Mouse (Mus musculus): Measurements from ENCODE around the gene Gm10964.

Gene Gm10964

GRCm38 (mm10) chr3:103739329-103739728 is at the start of gene Gm10964:
Gene Gm10964 (plus strand): TSS chr3:103739366.
- no peak for DNase-seq (ENCODE audit: low spot score in 2 of 2)

GRCm38 (mm10) chr3:103690506-103690905 is 48.7 kb upstream of the Gm10964 start:
- DNase-seq (ENCODE audit: low spot score in 2 of 2), result no peak

- no peak for DNase-seq (ENCODE audit: low spot score in 2 of 2)
These were observed 43.6 kb upstream of the Gm10964 start for GRCm38 (mm10) chr3:103695556-103695955.

GRCm38 (mm10) chr3:103696388-103696925 is 42.7 kb upstream of the Gm10964 start:
- DNase-seq (ENCODE audit: low spot score in 2 of 2), result no peak

GRCm38 (mm10) chr3:103704661-103705060 is 34.5 kb upstream of the Gm10964 start:
- DNase-seq (ENCODE audit: low spot score in 2 of 2), result no peak

GRCm38 (mm10) chr3:103705426-103705825 is 33.7 kb upstream of the Gm10964 start:
- no peak for DNase-seq (ENCODE audit: low spot score in 2 of 2)

- no peak for DNase-seq (ENCODE audit: low spot score in 2 of 2)
These were observed 29.6 kb upstream of the Gm10964 start for GRCm38 (mm10) chr3:103709470-103710040.

GRCm38 (mm10) chr3:103712196-103712595 is 27.0 kb upstream of the Gm10964 start:
- DNase-seq (ENCODE audit: low spot score in 2 of 2), result no peak

- no peak for DNase-seq (ENCODE audit: low spot score in 2 of 2)
These were observed 24.8 kb upstream of the Gm10964 start for GRCm38 (mm10) chr3:103714236-103714875.

GRCm38 (mm10) chr3:103714942-103715341 is 24.2 kb upstream of the Gm10964 start:
- no peak for DNase-seq (ENCODE audit: low spot score in 2 of 2)

GRCm38 (mm10) chr3:103715762-103716693 is 23.1 kb upstream of the Gm10964 start:
- no peak for DNase-seq (ENCODE audit: low spot score in 2 of 2)

GRCm38 (mm10) chr3:103716774-103717760 is 22.1 kb upstream of the Gm10964 start:
- no peak for DNase-seq (ENCODE audit: low spot score in 2 of 2)

GRCm38 (mm10) chr3:103718728-103719127 is 20.4 kb upstream of the Gm10964 start:
- no peak for DNase-seq (ENCODE audit: low spot score in 2 of 2)

GRCm38 (mm10) chr3:103724137-103724536 is 15.0 kb upstream of the Gm10964 start:
- no peak for DNase-seq (ENCODE audit: low spot score in 2 of 2)

GRCm38 (mm10) chr3:103726642-103727041 is 12.5 kb upstream of the Gm10964 start:
- no peak for DNase-seq (ENCODE audit: low spot score in 2 of 2)

- no peak for DNase-seq (ENCODE audit: low spot score in 2 of 2)
These were observed 11.3 kb upstream of the Gm10964 start for GRCm38 (mm10) chr3:103727813-103728326.

GRCm38 (mm10) chr3:103729850-103730249 is 9.3 kb upstream of the Gm10964 start:
- no peak for DNase-seq (ENCODE audit: low spot score in 2 of 2)

GRCm38 (mm10) chr3:103732116-103732515 is 7.0 kb upstream of the Gm10964 start:
- DNase-seq (ENCODE audit: low spot score in 2 of 2), result no peak

- no peak for DNase-seq (ENCODE audit: low spot score in 2 of 2)
These were observed 6.0 kb upstream of the Gm10964 start for GRCm38 (mm10) chr3:103733176-103733575.

- DNase-seq (ENCODE audit: low spot score in 2 of 2), result no peak
These were observed 5.1 kb upstream of the Gm10964 start for GRCm38 (mm10) chr3:103733799-103734695.

Data from urinary bladder, postnatal 36 days (tissue).